Mouse (Mus musculus) hematopoietic stem cell, adult 5-6 weeks (primary cell): ENCODE results near the gene Casq2. TPM values are rescaled to one million over a fixed set of nuclear protein-coding genes. Genes with fewer than 3 reads are reported as not detected.
A peak's percentile ranks its signal among the peaks of the same experiment; 100 is the strongest.

Experiments
- ATAC-seq, 2 experiments: fragments of 125-278 bp in 1 of 2; replicated peaks in 1 of 2; 2 replicates each; pipeline ENCODE4 v1.8.0; 2016 to 2017; ENCODE audit warnings: inconsistent platforms in 2 of 2, mild to moderate bottlenecking in 2 of 2, moderate number of reproducible peaks in 2 of 2, low read depth in 1 of 2, moderate TSS enrichment in 1 of 2; ENCODE audit not compliant: low FRiP score in 2 of 2, poor library complexity in 2 of 2, severe bottlenecking in 2 of 2, insufficient read depth in 1 of 2, low TSS enrichment in 1 of 2
- total RNA-seq: library from RNA; stranded (forward); fragments of 172-1452, 232-1000 nt; gene quantifications from 2 replicates; pipeline ENCODE4 v1.2.3, GENCODE M21; 2017

Gene Casq2
- total RNA-seq, 1 experiment from 2014 or later: not detected

DNA sequence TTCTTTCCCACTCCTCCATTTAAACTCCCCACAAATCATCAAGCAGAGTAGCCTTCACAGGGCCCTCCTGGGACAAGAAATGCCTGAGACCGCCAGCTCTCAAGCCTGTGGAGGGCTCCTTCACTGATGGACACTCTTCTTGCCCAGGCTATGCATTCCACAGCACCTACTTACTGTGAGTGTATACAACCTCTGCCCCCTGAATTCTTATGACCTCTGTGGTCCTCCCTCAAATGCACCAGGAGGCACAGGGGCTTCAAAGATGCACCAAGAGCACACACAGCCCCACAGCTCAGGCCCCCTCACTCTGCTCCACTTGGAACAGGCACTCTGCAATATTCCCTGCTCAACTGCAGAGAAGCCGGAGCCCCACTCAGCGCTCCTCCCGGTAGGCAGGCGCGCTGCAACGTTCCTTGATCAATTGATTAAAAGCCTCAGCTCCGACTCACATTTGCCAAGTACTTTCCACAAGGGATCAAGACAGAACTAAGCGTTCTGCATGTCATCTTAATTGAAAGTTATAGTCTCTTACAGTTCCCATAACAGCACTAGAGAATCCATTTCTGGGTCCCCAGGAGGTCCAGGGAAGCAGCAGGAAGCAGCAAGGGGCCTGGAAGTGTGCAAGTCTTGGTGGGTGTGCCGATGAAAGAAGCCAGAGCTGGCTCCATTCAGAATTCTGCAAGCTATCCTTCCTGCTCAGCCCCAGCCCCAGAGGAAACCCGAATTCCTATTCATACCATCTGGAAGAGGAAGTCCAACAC is 108.3 kb downstream of the Casq2 start:
- peak; percentile 35 to 41; a peak in 1 of 4 replicates for ATAC-seq

DNA sequence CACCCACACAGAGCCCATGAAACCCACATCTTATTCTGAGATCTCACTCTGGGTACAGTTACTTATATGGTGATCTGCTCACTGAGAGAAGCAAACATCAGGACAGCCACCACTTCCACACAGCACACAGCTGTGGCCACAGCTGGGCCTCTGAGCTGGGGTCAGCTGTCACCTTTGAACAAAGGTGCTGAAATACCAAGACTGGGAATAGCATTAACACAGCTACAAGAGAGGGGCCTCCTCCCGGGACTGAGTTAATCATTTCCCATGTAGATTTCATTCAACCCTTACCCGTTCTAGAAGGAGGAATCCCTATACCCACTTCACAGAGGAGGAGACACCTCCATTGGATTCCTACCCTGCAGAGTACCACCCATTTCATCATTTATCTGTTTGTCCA is 109.5 kb downstream of the Casq2 start:
- ATAC-seq: no peak

Other genes starting within 250 kb of the Casq2 start
- gene Mab21l3, start 237.5 kb upstream of the Casq2 start, total RNA-seq: not detected in 2 replicates
- gene Slc22a15, start 162.0 kb upstream of the Casq2 start, total RNA-seq: 4.3 and 6.6 TPM in 2 replicates
- not detected in 2 replicates for gene Nhlh2, start 76.3 kb upstream of the Casq2 start, total RNA-seq
- 4.6 and 6.6 TPM in 2 replicates for gene Vangl1, start 118.3 kb downstream of the Casq2 start, total RNA-seq